Mouse (Mus musculus): ENCODE measurements around the gene Pkd1l1. TPM values are rescaled to one million over a fixed set of nuclear protein-coding genes. Genes with fewer than 3 reads are reported as not detected.

Gene Pkd1l1
- total and polyA plus RNA-seq, 3 experiments, result not detected

GRCm38 (mm10) chr11:8829561-8829960 is 143.5 kb downstream of the Pkd1l1 start:
- Histone ChIP-seq H3K9ac (ENCODE audit: insufficient read depth, low read depth) (no peak overlapping the region), H3K4me1 (ENCODE audit: control insufficient read depth in 1 of 2, insufficient read depth in 2 of 2) (no peaks in the 10 kb centered on the region), H3K4me2 (ENCODE audit: insufficient read depth, low read depth, poor library complexity, severe bottlenecking) (no peak overlapping the region), H3K27me3 (replicated peaks) (peaks cover 47% of the 10 kb centered on the region), H3K36me3 (replicated peaks in 1 of 2; ENCODE audit: control insufficient read depth in 1 of 2, insufficient read depth in 1 of 2, low read length in 1 of 2) (no peaks in the 10 kb centered on the region), H3K4me3 (replicated peaks in 1 of 3; ENCODE audit: low read depth in 2 of 3, low read length in 2 of 3, poor library complexity in 1 of 3) (no peak overlapping the region), H3K27ac (ENCODE audit: insufficient read depth, low read depth) (no peak overlapping the region), H3K9me3 (replicated peaks; ENCODE audit: low read length) (no peaks in the 10 kb centered on the region), H3K79me2 (replicated peaks; ENCODE audit: control insufficient read depth, extremely low read depth, insufficient read depth, poor library complexity, severe bottlenecking) (no peaks in the 10 kb centered on the region)
- dilution Hi-C loops (cut with MboI; ENCODE audit: extremely low pct_ligation_motif_present, extremely low pct_unique_long_range_greater_than_20kb, low sequenced_read_pairs), result no loop called here
- TF ChIP-seq MAX (IDR thresholded peaks at IDR 0.05; ENCODE audit: low read length), result no peak
- no peak for TF ChIP-seq MEF2A (IDR thresholded peaks at IDR 0.05; ENCODE audit: borderline replicate concordance, low read depth, low read length)
- TF ChIP-seq JUN (IDR thresholded peaks at IDR 0.05; ENCODE audit: insufficient read depth, low read depth, low read length), result no peak
- no peak for TF ChIP-seq HCFC1 (IDR thresholded peaks at IDR 0.05; ENCODE audit: low read depth, low read length)
- no peak for TF ChIP-seq POLR2A (IDR thresholded peaks at IDR 0.05; ENCODE audit: low read depth, low read length)
- no peak for TF ChIP-seq KAT2A (IDR thresholded peaks at IDR 0.05; ENCODE audit: insufficient replicate concordance, low read length)
- TF ChIP-seq NELFE (IDR thresholded peaks at IDR 0.05; ENCODE audit: low read depth, low read length), result no peak
- no peak for TF ChIP-seq JUND (conservative IDR thresholded peaks at IDR 0.05; ENCODE audit: low read depth, low read length)
- no peak for TF ChIP-seq GABPA (IDR thresholded peaks at IDR 0.05; ENCODE audit: insufficient replicate concordance, low read depth, low read length)
- no peak for TF ChIP-seq RCOR1 (conservative IDR thresholded peaks at IDR 0.05; ENCODE audit: low read depth, low read length)
- no peak for TF ChIP-seq MYC (IDR thresholded peaks at IDR 0.05; ENCODE audit: low read depth, low read length)
- in situ Hi-C loops (cut with MboI; ENCODE audit: low pct_ligation_motif_present, low pct_unique_long_range_greater_than_20kb, low sequenced_read_pairs), result no loop called here
- DNase-seq (ENCODE audit: extremely low read depth), result no peak

GRCm38 (mm10) chr11:8828836-8829526 is 144.1 kb downstream of the Pkd1l1 start:
- no peak overlapping the region for H3K4me3 ChIP-seq (replicated peaks in 1 of 3; ENCODE audit: low read depth in 2 of 3, low read length in 2 of 3, poor library complexity in 1 of 3)
- peaks cover 46% of the 10 kb centered on the region for H3K27me3 ChIP-seq (replicated peaks)
- H3K27ac ChIP-seq (ENCODE audit: insufficient read depth, low read depth), result no peak overlapping the region
- no peak for DNase-seq (ENCODE audit: extremely low read depth)
- no peaks in the 10 kb centered on the region for H3K9me3 ChIP-seq (replicated peaks; ENCODE audit: low read length)
- dilution Hi-C loops (cut with MboI; ENCODE audit: extremely low pct_ligation_motif_present, extremely low pct_unique_long_range_greater_than_20kb, low sequenced_read_pairs) (no loop called here), in situ Hi-C loops (cut with MboI; ENCODE audit: low pct_ligation_motif_present, low pct_unique_long_range_greater_than_20kb, low sequenced_read_pairs) (no loop called here)
- no peaks in the 10 kb centered on the region for H3K79me2 ChIP-seq (replicated peaks; ENCODE audit: control insufficient read depth, extremely low read depth, insufficient read depth, poor library complexity, severe bottlenecking)
- H3K9ac ChIP-seq (ENCODE audit: insufficient read depth, low read depth), result no peak overlapping the region
- no peaks in the 10 kb centered on the region for H3K4me1 ChIP-seq (ENCODE audit: control insufficient read depth in 1 of 2, insufficient read depth in 2 of 2)
- TF ChIP-seq MAX (IDR thresholded peaks at IDR 0.05; ENCODE audit: low read length) (no peak), ZKSCAN1 (IDR thresholded peaks at IDR 0.05; ENCODE audit: borderline replicate concordance, low read depth, low read length) (no peak), PAX5 (IDR thresholded peaks at IDR 0.05; ENCODE audit: low read length) (no peak), CTCF (conservative IDR thresholded peaks at IDR 0.05 in 1 of 2, IDR thresholded peaks at IDR 0.05 in 1 of 2; ENCODE audit: low read depth in 2 of 2, low read length in 2 of 2) (no peak)
- H3K36me3 ChIP-seq (replicated peaks in 1 of 2; ENCODE audit: control insufficient read depth in 1 of 2, insufficient read depth in 1 of 2, low read length in 1 of 2), result no peaks in the 10 kb centered on the region
- no peak overlapping the region for H3K4me2 ChIP-seq (ENCODE audit: insufficient read depth, low read depth, poor library complexity, severe bottlenecking)

- Histone ChIP-seq H3K4me2 (ENCODE audit: insufficient read depth, low read depth, poor library complexity, severe bottlenecking) (no peak overlapping the region), H3K27me3 (replicated peaks) (peaks cover 58% of the 10 kb centered on the region), H3K9ac (ENCODE audit: insufficient read depth, low read depth) (no peak overlapping the region), H3K27ac (ENCODE audit: insufficient read depth, low read depth) (no peak overlapping the region), H3K9me3 (replicated peaks; ENCODE audit: low read length) (no peaks in the 10 kb centered on the region), H3K36me3 (replicated peaks in 1 of 2; ENCODE audit: control insufficient read depth in 1 of 2, insufficient read depth in 1 of 2, low read length in 1 of 2) (no peaks in the 10 kb centered on the region), H3K4me3 (replicated peaks in 1 of 3; ENCODE audit: low read depth in 2 of 3, low read length in 2 of 3, poor library complexity in 1 of 3) (no peak overlapping the region), H3K79me2 (replicated peaks; ENCODE audit: control insufficient read depth, extremely low read depth, insufficient read depth, poor library complexity, severe bottlenecking) (no peaks in the 10 kb centered on the region), H3K4me1 (ENCODE audit: control insufficient read depth in 1 of 2, insufficient read depth in 2 of 2) (no peaks in the 10 kb centered on the region)
- TF ChIP-seq USF2 (conservative IDR thresholded peaks at IDR 0.05; ENCODE audit: low read depth, low read length), result no peak
- no peak for TF ChIP-seq CTCF (conservative IDR thresholded peaks at IDR 0.05 in 1 of 2, IDR thresholded peaks at IDR 0.05 in 1 of 2; ENCODE audit: low read depth in 2 of 2, low read length in 2 of 2)
- no peak for TF ChIP-seq KAT2A (IDR thresholded peaks at IDR 0.05; ENCODE audit: insufficient replicate concordance, low read length)
- TF ChIP-seq RCOR1 (conservative IDR thresholded peaks at IDR 0.05; ENCODE audit: low read depth, low read length), result no peak
- TF ChIP-seq MYC (IDR thresholded peaks at IDR 0.05; ENCODE audit: low read depth, low read length), result no peak
- TF ChIP-seq MEF2A (IDR thresholded peaks at IDR 0.05; ENCODE audit: borderline replicate concordance, low read depth, low read length), result no peak
- no peak for TF ChIP-seq HCFC1 (IDR thresholded peaks at IDR 0.05; ENCODE audit: low read depth, low read length)
- TF ChIP-seq UBTF (IDR thresholded peaks at IDR 0.05; ENCODE audit: low read depth, low read length), result no peak
- no peak for TF ChIP-seq NRF1 (IDR thresholded peaks at IDR 0.05; ENCODE audit: low read depth, low read length)
- no peak for TF ChIP-seq POLR2A (IDR thresholded peaks at IDR 0.05; ENCODE audit: low read depth, low read length)
- no peak for TF ChIP-seq TCF12 (IDR thresholded peaks at IDR 0.05; ENCODE audit: low read depth, low read length)
- in situ Hi-C loops (cut with MboI; ENCODE audit: low pct_ligation_motif_present, low pct_unique_long_range_greater_than_20kb, low sequenced_read_pairs), result no loop called here
- no peak for DNase-seq (ENCODE audit: extremely low read depth)
- dilution Hi-C loops (cut with MboI; ENCODE audit: extremely low pct_ligation_motif_present, extremely low pct_unique_long_range_greater_than_20kb, low sequenced_read_pairs), result no loop called here
Measured at GRCm38 (mm10) chr11:8826609-8827008, 146.5 kb downstream of the Pkd1l1 start.

All from CH12.LX (cell line).